Mouse (Mus musculus) intestine, embryonic 14.5 days (tissue): ENCODE data around the gene Fry. TPM values are rescaled to one million over a fixed set of nuclear protein-coding genes. Genes with fewer than 3 reads are reported as not detected.

ENCODE experiments used
- ATAC-seq: fragments of 200-750 bp; cut with Nextera tagmentation; replicated peaks from 2 replicates; pipeline ENCODE4 v1.8.0; 2017; ENCODE audit warnings: low read depth, moderate number of reproducible peaks, moderate TSS enrichment, moderate library complexity; ENCODE audit not compliant: low FRiP score, low TSS enrichment
- DNase-seq: peaks from one replicate; pipeline ENCODE4 v3.0.0-alpha.2; 2018; ENCODE audit warnings: low spot score
- H3K27ac ChIP-seq: fragments of 300-500 bp; sonication (generic); 2 replicates; pipeline ENCODE4 v1.5.1; 2014; ENCODE audit warnings: low read depth, mild to moderate bottlenecking, control low read depth
- H3K27me3 ChIP-seq: fragments of 300-500 bp; sonication (generic); replicated peaks from 2 replicates; pipeline ENCODE4 v1.6.1; 2014; ENCODE audit warnings: low read length, control low read depth; ENCODE audit not compliant: control insufficient read depth, insufficient read depth
- H3K36me3 ChIP-seq: fragments of 300-500 bp; sonication (generic); 2 replicates; pipeline ENCODE4 v1.6.1; 2014; ENCODE audit warnings: low read length, control low read depth; ENCODE audit not compliant: control insufficient read depth, insufficient read depth
- H3K4me1 ChIP-seq: fragments of 300-500 bp; sonication (generic); replicated peaks from 2 replicates; pipeline ENCODE4 v1.6.1; 2014; ENCODE audit warnings: low read length, control low read depth, mixed read lengths; ENCODE audit not compliant: control insufficient read depth, insufficient read depth
- H3K4me2 ChIP-seq: fragments of 300-500 bp; sonication (generic); 2 replicates; pipeline ENCODE4 v1.6.1; 2014; ENCODE audit warnings: low read length
- H3K4me3 ChIP-seq: fragments of 300-500 bp; sonication (generic); 2 replicates; pipeline ENCODE4 v1.5.1; 2014; ENCODE audit warnings: low read depth, low read length, control low read depth, mixed read lengths
- H3K9ac ChIP-seq: fragments of 300-500 bp; sonication (generic); 2 replicates; pipeline ENCODE4 v1.6.1; 2014; ENCODE audit warnings: mild to moderate bottlenecking, low read length
- H3K9me3 ChIP-seq: fragments of 300-500 bp; sonication (generic); 2 replicates; pipeline ENCODE4 v1.6.1; 2016; ENCODE audit warnings: low read length, control low read depth; ENCODE audit not compliant: control insufficient read depth
- WGBS: fragments of 180-500 bp; shearing (Covaris S2); extraction: QIAGEN DNeasy Blood & Tissue Kit; methylation state at CpG from one replicate; pipeline ENCODE4 v1.1.7; 2014; 5-methylcytosine and 5-hydroxymethylcytosine counted together
- polyA plus RNA-seq: library from polyadenylated mRNA; unstranded; fragments of >200 nt; fragmentation: Nextera tagmentation; extraction: Ambion mirVana; gene quantifications from 2 replicates; pipeline ENCODE4 v1.2.1, GENCODE M21; 2014

The Fry gene
- polyA plus RNA-seq, 1 experiment from 2014 or later: 11.6 TPM

- no peak overlapping the region for H3K4me3 ChIP-seq
- WGBS: 56% methylated on average over 10 of the region's 10 CpGs
- no peak overlapping the region for H3K27ac ChIP-seq
- ATAC-seq: no peak
- H3K4me1 ChIP-seq: peaks cover 5% of the 10 kb centered on the region
- H3K4me2 ChIP-seq: no peak overlapping the region
- no peaks in the 10 kb centered on the region for H3K36me3 ChIP-seq
- DNase-seq: no peak
- H3K9me3 ChIP-seq: no peaks in the 10 kb centered on the region
- H3K9ac ChIP-seq: no peak overlapping the region
- no peaks in the 10 kb centered on the region for H3K27me3 ChIP-seq
Observed at GRCm38 (mm10) chr5:150152880-150153281, 34.4 kb downstream of the Fry start.

GRCm38 (mm10) chr5:150155388-150155787 lies 36.9 kb downstream of the Fry start:
- Histone ChIP-seq H3K4me1 (peaks cover 5% of the 10 kb centered on the region), H3K27me3 (no peaks in the 10 kb centered on the region), H3K4me3 (no peak overlapping the region), H3K9me3 (no peaks in the 10 kb centered on the region), H3K27ac (no peak overlapping the region), H3K4me2 (no peak overlapping the region), H3K36me3 (no peaks in the 10 kb centered on the region), H3K9ac (no peak overlapping the region)
- no peak for ATAC-seq
- DNase-seq: no peak
- WGBS: 86% methylated on average over 8 of the region's 8 CpGs

GRCm38 (mm10) chr5:150156063-150156786 lies 37.8 kb downstream of the Fry start:
- Histone ChIP-seq H3K27me3 (no peaks in the 10 kb centered on the region), H3K9me3 (no peaks in the 10 kb centered on the region), H3K27ac (no peak overlapping the region), H3K9ac (no peak overlapping the region), H3K4me3 (no peak overlapping the region), H3K4me1 (peaks cover 5% of the 10 kb centered on the region), H3K4me2 (no peak overlapping the region), H3K36me3 (no peaks in the 10 kb centered on the region)
- DNase-seq: no peak
- WGBS: 88% methylated on average over 16 of the region's 16 CpGs
- ATAC-seq: no peak

GRCm38 (mm10) chr5:150157682-150158081 lies 39.2 kb downstream of the Fry start:
- DNase-seq: no peak
- no peaks in the 10 kb centered on the region for H3K27me3 ChIP-seq
- H3K9me3 ChIP-seq: no peaks in the 10 kb centered on the region
- no peaks in the 10 kb centered on the region for H3K4me1 ChIP-seq
- H3K4me2 ChIP-seq: no peak overlapping the region
- no peak overlapping the region for H3K27ac ChIP-seq
- ATAC-seq: no peak
- 50% methylated on average over 6 of the region's 6 CpGs for whole genome bisulfite sequencing
- no peak overlapping the region for H3K4me3 ChIP-seq
- H3K9ac ChIP-seq: no peak overlapping the region
- H3K36me3 ChIP-seq: no peaks in the 10 kb centered on the region

GRCm38 (mm10) chr5:150159151-150159550 lies 40.7 kb downstream of the Fry start:
- no peak overlapping the region for H3K9ac ChIP-seq
- no peak for DNase-seq
- no peak for ATAC-seq
- no peaks in the 10 kb centered on the region for H3K27me3 ChIP-seq
- 54% methylated on average over 5 of the region's 5 CpGs for WGBS
- no peaks in the 10 kb centered on the region for H3K36me3 ChIP-seq
- no peak overlapping the region for H3K4me3 ChIP-seq
- no peak overlapping the region for H3K4me2 ChIP-seq
- no peaks in the 10 kb centered on the region for H3K9me3 ChIP-seq
- no peak overlapping the region for H3K27ac ChIP-seq
- H3K4me1 ChIP-seq: no peaks in the 10 kb centered on the region

- Histone ChIP-seq H3K4me1 (no peaks in the 10 kb centered on the region), H3K9me3 (no peaks in the 10 kb centered on the region), H3K4me3 (no peak overlapping the region), H3K9ac (no peak overlapping the region), H3K27me3 (no peaks in the 10 kb centered on the region), H3K27ac (no peak overlapping the region), H3K4me2 (no peak overlapping the region), H3K36me3 (no peaks in the 10 kb centered on the region)
- DNase-seq (no peak), ATAC-seq (no peak)
- WGBS: 81% methylated on average over 6 of the region's 6 CpGs
Observed at GRCm38 (mm10) chr5:150161193-150161592, 42.7 kb downstream of the Fry start.

- no peak overlapping the region for H3K4me3 ChIP-seq
- H3K27ac ChIP-seq: no peak overlapping the region
- no peak overlapping the region for H3K4me2 ChIP-seq
- H3K4me1 ChIP-seq: no peaks in the 10 kb centered on the region
- H3K9ac ChIP-seq: no peak overlapping the region
- DNase-seq: no peak
- no peaks in the 10 kb centered on the region for H3K9me3 ChIP-seq
- no peaks in the 10 kb centered on the region for H3K27me3 ChIP-seq
- no peaks in the 10 kb centered on the region for H3K36me3 ChIP-seq
- 74% methylated on average over 5 of the region's 5 CpGs for WGBS
- ATAC-seq: no peak
Observed at GRCm38 (mm10) chr5:150161898-150162297, 43.5 kb downstream of the Fry start.

GRCm38 (mm10) chr5:150164671-150165070 lies 46.2 kb downstream of the Fry start:
- 90% methylated on average over 3 of the region's 3 CpGs for WGBS
- DNase-seq (no peak), ATAC-seq (no peak)
- Histone ChIP-seq H3K4me2 (no peak overlapping the region), H3K36me3 (no peaks in the 10 kb centered on the region), H3K9ac (no peak overlapping the region), H3K4me3 (no peak overlapping the region), H3K9me3 (no peaks in the 10 kb centered on the region), H3K4me1 (no peaks in the 10 kb centered on the region), H3K27me3 (no peaks in the 10 kb centered on the region), H3K27ac (no peak overlapping the region)

GRCm38 (mm10) chr5:150166811-150167210 lies 48.4 kb downstream of the Fry start:
- WGBS: 81% methylated on average over 5 of the region's 5 CpGs

More at GRCm38 (mm10) chr5:150166811-150167210, 48.4 kb downstream of the Fry start:
- H3K27me3 ChIP-seq: no peaks in the 10 kb centered on the region
- no peak overlapping the region for H3K27ac ChIP-seq
- no peaks in the 10 kb centered on the region for H3K4me1 ChIP-seq
- no peaks in the 10 kb centered on the region for H3K36me3 ChIP-seq
- ATAC-seq: no peak
- no peaks in the 10 kb centered on the region for H3K9me3 ChIP-seq
- DNase-seq: no peak
- no peak overlapping the region for H3K9ac ChIP-seq
- no peak overlapping the region for H3K4me3 ChIP-seq
- H3K4me2 ChIP-seq: no peak overlapping the region
